Mouse (Mus musculus) liver, embryonic 14.5 days (tissue): Measurements from ENCODE around the gene Tnr.

Source experiments
- CTCF ChIP-seq: IDR thresholded peaks from 2 replicates; pipeline ENCODE4 v1.5.1; 2016; ENCODE audit warnings: antibody characterized with exemption, low read depth, control low read depth
- EP300 ChIP-seq: IDR thresholded peaks from 2 replicates; pipeline ENCODE4 v1.6.1; 2016; ENCODE audit warnings: antibody characterized with exemption, low read depth

GRCm38 (mm10) chr1:159833646-159834338 lies 310.2 kb downstream of the Tnr start:
- TF ChIP-seq CTCF (no peak), EP300 (no peak)
